Mouse (Mus musculus) olfactory bulb, adult 2 months (tissue): Measurements from ENCODE around the gene Pomt2.

Source experiments
- CTCF ChIP-seq: fragments of 200-500 bp; IDR thresholded peaks from 2 replicates; pipeline ENCODE4 v1.5.1; 2012; ENCODE audit warnings: low read depth, mild to moderate bottlenecking, low read length, moderate library complexity; ENCODE audit not compliant: insufficient read depth
- POLR2A ChIP-seq: fragments of 200-500 bp; IDR thresholded peaks from 2 replicates; pipeline ENCODE4 v1.6.1; 2012; ENCODE audit warnings: mild to moderate bottlenecking, low read depth, low read length, moderate library complexity; ENCODE audit not compliant: insufficient read depth

- TF ChIP-seq CTCF (no peak), POLR2A (peak; percentile 49; the same call in 1 of the 2 replicates)
Measured at GRCm38 (mm10) chr12:87147395-87148089, at the start of gene Pomt2.
